Mouse (Mus musculus) liver, embryonic 11.5 days (tissue): Measurements from ENCODE around the gene Olfr1016. TPM values are rescaled to one million over a fixed set of nuclear protein-coding genes. Genes with fewer than 3 reads are reported as not detected.

Source experiments
- ATAC-seq: fragments of 200-750 bp; cut with Nextera tagmentation; replicated peaks from 2 replicates; pipeline ENCODE4 v1.8.0; 2017; ENCODE audit warnings: moderate number of reproducible peaks, mild to moderate bottlenecking, moderate TSS enrichment, moderate library complexity; ENCODE audit not compliant: low FRiP score
- DNase-seq: peaks from one replicate; pipeline ENCODE4 v3.0.0-alpha.2; 2017; ENCODE audit warnings: low spot score
- H3K27ac ChIP-seq: fragments of 300-500 bp; sonication (generic); 2 replicates; pipeline ENCODE4 v1.5.1; 2014; ENCODE audit warnings: mild to moderate bottlenecking, low read depth, low read length, control low read depth
- H3K27me3 ChIP-seq: fragments of 300-500 bp; sonication (generic); replicated peaks from 2 replicates; pipeline ENCODE4 v1.6.1; 2014; ENCODE audit warnings: low read length, mixed read lengths; ENCODE audit not compliant: control insufficient read depth, insufficient read depth
- H3K36me3 ChIP-seq: fragments of 300-500 bp; sonication (generic); 2 replicates; pipeline ENCODE4 v1.6.1; 2014; ENCODE audit warnings: mild to moderate bottlenecking, low read length, moderate library complexity, mixed read lengths; ENCODE audit not compliant: control insufficient read depth, insufficient read depth
- H3K4me1 ChIP-seq: fragments of 300-500 bp; sonication (generic); replicated peaks from 2 replicates; pipeline ENCODE4 v1.6.1; 2014; ENCODE audit warnings: low read length, mixed read lengths; ENCODE audit not compliant: control insufficient read depth, insufficient read depth
- H3K4me2 ChIP-seq: fragments of 300-500 bp; sonication (generic); 2 replicates; pipeline ENCODE4 v1.6.1; 2014; ENCODE audit warnings: mild to moderate bottlenecking, control low read depth, moderate library complexity
- H3K4me3 ChIP-seq: fragments of 300-500 bp; sonication (generic); 2 replicates; pipeline ENCODE4 v1.5.1; 2014; ENCODE audit warnings: low read depth, low read length, control low read depth
- H3K9ac ChIP-seq: fragments of 300-500 bp; sonication (generic); 2 replicates; pipeline ENCODE4 v1.6.1; 2014; ENCODE audit warnings: low read depth, low read length, control low read depth
- H3K9me3 ChIP-seq: fragments of 300-500 bp; sonication (generic); 2 replicates; pipeline ENCODE4 v1.6.1; 2016; ENCODE audit warnings: low read length, inconsistent platforms, mixed read lengths; ENCODE audit not compliant: control insufficient read depth
- WGBS: fragments of 180-500 bp; shearing (Covaris S2); extraction: QIAGEN DNeasy Blood & Tissue Kit; methylation state at CpG from one replicate; pipeline ENCODE4 v1.1.7; 2014; 5-methylcytosine and 5-hydroxymethylcytosine counted together
- polyA plus RNA-seq: library from polyadenylated mRNA; unstranded; fragments of >200 nt; fragmentation: Nextera tagmentation; extraction: Ambion mirVana; gene quantifications from 2 replicates; pipeline ENCODE4 v1.2.1, GENCODE M21; 2014

Gene Olfr1016
- polyA plus RNA-seq, 1 experiment from 2014 or later: not detected

GRCm38 (mm10) chr2:85762666-85763065 lies 39.7 kb downstream of the Olfr1016 start, which contains the start of gene Olfr1012:
Olfr1012 (minus strand) TSS chr2:85762766.
- no peak within 1 kb of the TSS for H3K27ac ChIP-seq
- H3K36me3 ChIP-seq: no peaks in the 10 kb centered on the region
- no peak within 1 kb of the TSS for H3K4me2 ChIP-seq
- H3K4me3 ChIP-seq: no peak within 1 kb of the TSS
- ATAC-seq (no peak), DNase-seq (no peak)
- H3K4me1 ChIP-seq: no peaks in the 10 kb centered on the region
- 60% methylated on average over 1 of the region's 1 CpGs for WGBS
- no peaks in the 10 kb centered on the region for H3K9me3 ChIP-seq
- no peak within 1 kb of the TSS for H3K9ac ChIP-seq
- H3K27me3 ChIP-seq: no peaks in the 10 kb centered on the region

DNA sequence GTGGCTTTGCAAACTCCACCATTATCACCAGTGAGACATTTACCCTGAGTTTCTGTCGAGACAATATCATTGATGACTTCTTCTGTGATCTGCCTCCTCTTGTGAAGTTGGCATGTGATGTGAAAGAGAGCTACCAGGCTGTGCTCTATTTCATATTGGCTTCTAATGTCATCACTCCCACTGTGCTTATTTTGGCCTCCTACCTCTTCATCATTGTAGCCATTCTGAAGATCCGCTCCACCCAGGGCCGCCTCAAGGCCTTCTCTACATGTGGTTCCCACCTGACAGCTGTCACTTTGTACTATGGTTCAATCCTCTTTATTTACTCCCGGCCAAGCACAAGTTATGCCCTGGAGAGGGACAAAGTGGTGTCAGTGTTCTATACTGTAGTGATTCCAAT lies 48.5 kb downstream of the Olfr1016 start:
- Histone ChIP-seq H3K4me2 (no peak overlapping the region), H3K27ac (no peak overlapping the region), H3K9me3 (no peaks in the 10 kb centered on the region), H3K27me3 (no peaks in the 10 kb centered on the region), H3K36me3 (no peaks in the 10 kb centered on the region), H3K4me1 (no peaks in the 10 kb centered on the region), H3K9ac (no peak overlapping the region), H3K4me3 (no peak overlapping the region)
- WGBS: 81% methylated on average over 4 of the region's 4 CpGs
- DNase-seq (no peak), ATAC-seq (no peak)

Other genes with a start within 250 kb of the Olfr1016 start
- gene Olfr996, start 223.3 kb downstream of the Olfr1016 start, polyA plus RNA-seq: not detected in 2 replicates
- not detected in 2 replicates for gene Olfr998, start 213.6 kb downstream of the Olfr1016 start, polyA plus RNA-seq
- gene Olfr1000, start 190.6 kb downstream of the Olfr1016 start, polyA plus RNA-seq: not detected in 2 replicates
- gene Olfr1002, start 151.8 kb downstream of the Olfr1016 start, polyA plus RNA-seq: not detected in 2 replicates
- gene Olfr154, start 138.1 kb downstream of the Olfr1016 start, polyA plus RNA-seq: not detected in 2 replicates
- not detected in 2 replicates for gene Olfr1006, start 123.8 kb downstream of the Olfr1016 start, polyA plus RNA-seq
- not detected in 2 replicates for gene Olfr1008, start 113.1 kb downstream of the Olfr1016 start, polyA plus RNA-seq
- not detected in 2 replicates for gene Olfr1009, start 87.1 kb downstream of the Olfr1016 start, polyA plus RNA-seq
- gene Olfr1012, start 39.8 kb downstream of the Olfr1016 start, polyA plus RNA-seq: not detected in 2 replicates
- not detected in 2 replicates for gene Olfr1013, start 35.4 kb downstream of the Olfr1016 start, polyA plus RNA-seq
- gene Olfr1014, start 29.8 kb downstream of the Olfr1016 start, polyA plus RNA-seq: not detected in 2 replicates
- gene Olfr1015, start 20.5 kb downstream of the Olfr1016 start, polyA plus RNA-seq: not detected in 2 replicates
- not detected in 2 replicates for gene Olfr1018, start 15.9 kb upstream of the Olfr1016 start, polyA plus RNA-seq
- not detected in 2 replicates for gene Olfr1019, start 42.9 kb upstream of the Olfr1016 start, polyA plus RNA-seq
- gene Olfr1020, start 44.5 kb upstream of the Olfr1016 start, polyA plus RNA-seq: not detected in 2 replicates
- not detected in 2 replicates for gene Olfr1022, start 66.0 kb upstream of the Olfr1016 start, polyA plus RNA-seq
- gene Olfr1023, start 83.1 kb upstream of the Olfr1016 start, polyA plus RNA-seq: not detected in 2 replicates
- not detected in 2 replicates for gene Olfr1024, start 102.5 kb upstream of the Olfr1016 start, polyA plus RNA-seq
- not detected in 2 replicates for gene Olfr1025-ps1, start 112.6 kb upstream of the Olfr1016 start, polyA plus RNA-seq
- not detected in 2 replicates for gene Olfr1026, start 119.0 kb upstream of the Olfr1016 start, polyA plus RNA-seq
- gene Olfr1028, start 147.9 kb upstream of the Olfr1016 start, polyA plus RNA-seq: not detected in 2 replicates
- gene Olfr1029, start 171.4 kb upstream of the Olfr1016 start, polyA plus RNA-seq: not detected in 2 replicates
- not detected in 2 replicates for gene Olfr1030, start 176.7 kb upstream of the Olfr1016 start, polyA plus RNA-seq
- not detected in 2 replicates for gene Olfr1031, start 187.8 kb upstream of the Olfr1016 start, polyA plus RNA-seq
- gene Olfr1032, start 203.0 kb upstream of the Olfr1016 start, polyA plus RNA-seq: not detected in 2 replicates
- 0.60 and 0.88 TPM in 2 replicates for gene Olfr1033, start 218.1 kb upstream of the Olfr1016 start, polyA plus RNA-seq
- not detected in 2 replicates for gene Olfr1034, start 243.3 kb upstream of the Olfr1016 start, polyA plus RNA-seq